ENCODE assay signal across 17 mouse cellular contexts in the genomic region with DNA sequence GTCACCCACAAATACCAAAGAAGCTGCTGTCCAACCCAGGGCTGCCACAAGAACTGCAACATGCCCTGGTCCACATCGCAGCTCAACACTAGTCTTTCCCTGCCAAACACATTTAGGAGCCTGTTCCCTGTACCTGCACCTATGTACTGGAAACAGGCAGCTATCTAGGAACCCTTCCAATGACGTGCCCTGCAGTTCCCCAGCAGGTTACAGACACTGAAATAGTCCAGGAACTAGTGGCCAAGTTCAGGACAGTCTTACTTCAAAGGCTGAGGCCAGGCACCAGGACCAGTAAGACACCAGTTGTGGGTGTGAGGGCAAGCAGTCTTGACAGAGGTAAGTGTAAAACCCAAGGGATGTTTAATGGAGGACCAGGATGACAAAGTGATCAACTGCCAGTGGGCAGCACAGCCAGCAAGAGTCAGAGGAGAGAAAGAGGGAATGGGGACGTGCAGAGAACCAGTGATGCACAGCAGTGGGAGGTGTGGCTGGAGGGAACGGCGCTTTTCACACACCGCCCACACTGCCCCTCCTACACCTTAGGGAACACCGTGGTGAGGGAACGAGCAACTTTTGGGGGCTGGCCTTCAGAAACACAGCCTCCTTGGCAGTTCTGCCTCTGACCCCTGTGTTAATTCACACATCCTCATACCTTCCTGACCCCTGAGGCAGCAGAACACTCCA. TPM values are rescaled to one million over a fixed set of nuclear protein-coding genes. Genes with fewer than 3 reads are reported as not detected.
DNase-seq lines count a peak whose midpoint lies in the region; ATAC-seq and TF ChIP-seq lines count a peak whose summit lies in the region.
"Had no signal": no experiment of that assay in that cellular context is flagged by ENCODE, and none has a peak within 500 bp of the region (broad histone marks: within the 10 kb centered on the region; RNA-seq: fewer than 3 reads in every experiment).

No protein-coding gene starts in this region.

- peak; percentile 35; the same call in 1 of the 2 replicates for ATAC-seq in kidney, embryonic 16.5 days (ENCODE audit: low FRiP score, low TSS enrichment)
- ATAC-seq: forebrain, embryonic 14.5 days; inflammation-experienced regulatory T-cells, adult 6 months; liver, embryonic 12.5 days had no signal

- WGBS in kidney, embryonic 16.5 days: 27% methylated on average over 8 of the region's 8 CpGs

- peaks cover 23% of the 10 kb centered on the region for H3K4me1 ChIP-seq in kidney, embryonic 16.5 days (ENCODE audit: insufficient read depth, low read length)

- H3K4me3 ChIP-seq in gastrocnemius, adult 2 months: no peak overlapping the region
- H3K4me3 ChIP-seq in kidney, embryonic 16.5 days (ENCODE audit: low read length): no peak overlapping the region
- H3K4me3 ChIP-seq: embryonic facial prominence, embryonic 13.5 days; liver, embryonic 12.5 days; neural tube, embryonic 13.5 days had no signal

- H3K27me3 ChIP-seq in kidney, embryonic 16.5 days (ENCODE audit: insufficient read depth, low read length): no peaks in the 10 kb centered on the region
- H3K27me3 ChIP-seq: embryonic facial prominence, embryonic 13.5 days; liver, embryonic 12.5 days; neural tube, embryonic 13.5 days had no signal

- H3K4me2 ChIP-seq in kidney, embryonic 16.5 days (replicated peaks; ENCODE audit: low read depth, low read length): no peak overlapping the region
- H3K4me2 ChIP-seq: embryonic facial prominence, embryonic 13.5 days; liver, embryonic 12.5 days; neural tube, embryonic 13.5 days had no signal

- DNase-seq in gastrocnemius, adult 2 months: no peak
- no peak for DNase-seq in gastrocnemius, postnatal 36 days
- no peak for DNase-seq in kidney, adult 18-20 months
- DNase-seq in B cell, adult 2 months: peak; percentile 21 to 36
- peak; percentile 74 to 88 for DNase-seq in left cerebral cortex, postnatal 14 days (ENCODE audit: low spot score in 2 of 2)
- no peak for DNase-seq in embryo, embryonic 9.5 days (ENCODE audit: extremely low spot score)
- no peak for DNase-seq in urinary bladder, postnatal 36 days (ENCODE audit: low spot score in 2 of 2)
- DNase-seq: cerebellum, adult 9-10 months; gastrocnemius, postnatal 25 days; midbrain, embryonic 14.5 days had no signal

- no peak overlapping the region for H3K9ac ChIP-seq in kidney, embryonic 16.5 days (replicated peaks; ENCODE audit: low read length)
- H3K9ac ChIP-seq: embryonic facial prominence, embryonic 13.5 days; liver, embryonic 12.5 days; neural tube, embryonic 13.5 days had no signal

- peak overlapping the region; percentile 70 for H3K27ac ChIP-seq in gastrocnemius, adult 2 months
- no peak overlapping the region for H3K27ac ChIP-seq in kidney, embryonic 16.5 days (ENCODE audit: low read length)
- H3K27ac ChIP-seq: embryonic facial prominence, embryonic 13.5 days; liver, embryonic 12.5 days; neural tube, embryonic 13.5 days had no signal

- no peaks in the 10 kb centered on the region for H3K36me3 ChIP-seq in kidney, embryonic 16.5 days (ENCODE audit: insufficient read depth, low read length)
- H3K36me3 ChIP-seq: neural tube, embryonic 13.5 days had no signal

- no peak for TF ChIP-seq CTCF in gastrocnemius, adult 2 months (IDR thresholded peaks at IDR 0.05)

- H3K9me3 ChIP-seq in kidney, embryonic 16.5 days (ENCODE audit: low read length): no peaks in the 10 kb centered on the region
- H3K9me3 ChIP-seq: embryonic facial prominence, embryonic 13.5 days; G1E; liver, embryonic 12.5 days; neural tube, embryonic 13.5 days had no signal

- intact Hi-C loops in gastrocnemius, adult 2 months (cut with DNase I): no loop called here
- intact Hi-C loops in gastrocnemius, postnatal 36 days (cut with DNase I): loop anchor here (5.0 kb wide), 1 partner anchor 40 kb away; no protein-coding TSS in a partner anchor
- intact Hi-C loops in left cerebral cortex, postnatal 14 days (cut with DNase I): no loop called here

RNA-seq across cellular contexts. Expression of a gene that starts 31.9 kb away (rescaled TPM):
- total RNA-seq in gastrocnemius, adult 2 months (2021): 10 to 100 TPM; 18.1 to 28.4 TPM
- total RNA-seq in gastrocnemius, postnatal 36 days (2021): 10 to 100 TPM; 18.0 to 19.3 TPM
- polyA plus RNA-seq in kidney, embryonic 16.5 days (2015; fragmentation: Nextera tagmentation; extraction: Ambion mirVana): 3.9 and 4.1 TPM in 2 replicates
- 100 to 1,000 TPM; 202 to 237 TPM for total RNA-seq in left cerebral cortex, postnatal 14 days (2021)

Comparison
In these comparisons a context has a peak if more than half of its experiments do, and no peak if none do; other contexts are left out.
1. DNase-seq: peak in B cell, adult 2 months (2 of 2) and left cerebral cortex, postnatal 14 days (2 of 2); none in gastrocnemius, adult 2 months (single experiment), gastrocnemius, postnatal 36 days (0 of 2), kidney, adult 18-20 months (single experiment), embryo, embryonic 9.5 days (single experiment) and urinary bladder, postnatal 36 days (0 of 2).
2. RNA of a gene that starts 31.9 kb away (total RNA-seq): 202 to 237 TPM in left cerebral cortex, postnatal 14 days; 18.1 to 28.4 TPM in gastrocnemius, adult 2 months and 18.0 to 19.3 TPM in gastrocnemius, postnatal 36 days; every median in the first group is over 4 times any median in the second.